Mouse (Mus musculus) MEL (cell line): Measurements from ENCODE around the gene Snap25. TPM values are rescaled to one million over a fixed set of nuclear protein-coding genes. Genes with fewer than 3 reads are reported as not detected.

Source experiments
- DNase-seq: peaks from one replicate; pipeline ENCODE4 v3.0.0; 2011; ENCODE audit warnings: low read depth, low spot score
- H3K27ac ChIP-seq: 2 replicates; pipeline ENCODE4 v1.5.1; 2012; ENCODE audit warnings: low read depth, mild to moderate bottlenecking, control low read depth, low read length, moderate library complexity; ENCODE audit not compliant: control insufficient read depth
- H3K27me3 ChIP-seq, 2 experiments: fragments of 150-350 bp in 1 of 2; sonication (generic) in 1 of 2; 2 replicates each; pipeline ENCODE4 v1.6.1; 2012; ENCODE audit warnings: low read length in 2 of 2, mild to moderate bottlenecking in 2 of 2, improper control_type of control experiment in 1 of 2, moderate library complexity in 1 of 2; ENCODE audit not compliant: insufficient read depth in 2 of 2, control insufficient read depth in 1 of 2
- H3K36me3 ChIP-seq, 2 experiments: 2 replicates each; pipeline ENCODE4 v1.6.1; 2012 to 2014; ENCODE audit warnings: low read length in 2 of 2, improper control_type of control experiment in 1 of 2, inconsistent platforms in 1 of 2, mild to moderate bottlenecking in 1 of 2; ENCODE audit not compliant: insufficient read depth in 2 of 2, control insufficient read depth in 1 of 2
- H3K4me1 ChIP-seq, 2 experiments: fragments of 150-350 bp in 1 of 2; sonication (generic) in 1 of 2; 2 replicates each; pipeline ENCODE4 v1.6.1; 2012; ENCODE audit warnings: low read length in 2 of 2, improper control_type of control experiment in 1 of 2, mild to moderate bottlenecking in 1 of 2; ENCODE audit not compliant: insufficient read depth in 2 of 2, control insufficient read depth in 1 of 2
- H3K4me3 ChIP-seq, 2 experiments: fragments of 150-350 bp in 1 of 2; sonication (generic) in 1 of 2; 2 replicates each; pipeline ENCODE4 v1.5.1; 2012; ENCODE audit warnings: low read depth in 2 of 2, low read length in 2 of 2, mild to moderate bottlenecking in 2 of 2, moderate library complexity in 2 of 2, control low read depth in 1 of 2, improper control_type of control experiment in 1 of 2; ENCODE audit not compliant: control insufficient read depth in 1 of 2, insufficient read depth in 1 of 2
- H3K79me2 ChIP-seq: 2 replicates; pipeline ENCODE4 v1.6.1; 2012; ENCODE audit warnings: mild to moderate bottlenecking, low read length, moderate library complexity; ENCODE audit not compliant: control insufficient read depth, poor library complexity, insufficient read depth
- H3K9ac ChIP-seq: 2 replicates; pipeline ENCODE4 v1.6.1; 2012; ENCODE audit warnings: low read depth, mild to moderate bottlenecking, control low read depth, low read length, moderate library complexity; ENCODE audit not compliant: control insufficient read depth, poor library complexity, severe bottlenecking
- H3K9me3 ChIP-seq: fragments of 150-350 bp; sonication (generic); replicated peaks from 2 replicates; pipeline ENCODE4 v1.6.1; 2012; ENCODE audit warnings: mild to moderate bottlenecking, low read length, improper control_type of control experiment, moderate library complexity; ENCODE audit not compliant: insufficient read depth
- BHLHE40 ChIP-seq: IDR thresholded peaks from 2 replicates; pipeline ENCODE4 v1.6.1; 2012; ENCODE audit warnings: low read depth, mild to moderate bottlenecking, inconsistent platforms, low read length, improper control_type of control experiment, borderline replicate concordance
- CTCF ChIP-seq, 3 experiments: IDR thresholded peaks in 2 of 3; conservative IDR thresholded peaks in 1 of 3; 2 replicates each; pipeline ENCODE4 v1.5.1; 2011 to 2012; ENCODE audit warnings: low read length in 3 of 3, low read depth in 2 of 3, mild to moderate bottlenecking in 2 of 3, improper control_type of control experiment in 1 of 3, inconsistent platforms in 1 of 3, mixed read lengths in 1 of 3, moderate library complexity in 1 of 3; ENCODE audit not compliant: control insufficient read depth in 1 of 3, insufficient read depth in 1 of 3, poor library complexity in 1 of 3, severe bottlenecking in 1 of 3
- E2F4 ChIP-seq: IDR thresholded peaks from 2 replicates; pipeline ENCODE4 v1.6.1; 2011; ENCODE audit warnings: low read depth, low read length, improper control_type of control experiment, borderline replicate concordance
- ELF1 ChIP-seq: IDR thresholded peaks from 2 replicates; pipeline ENCODE4 v1.6.1; 2014; ENCODE audit warnings: low read depth, mild to moderate bottlenecking, inconsistent platforms, low read length, improper control_type of control experiment, moderate library complexity
- EP300 ChIP-seq, 2 experiments: IDR thresholded peaks; 2 replicates each; pipeline ENCODE4 v1.6.1; 2011; ENCODE audit warnings: improper control_type of control experiment in 2 of 2, low read length in 2 of 2, low read depth in 1 of 2, mild to moderate bottlenecking in 1 of 2
- HCFC1 ChIP-seq: IDR thresholded peaks from 2 replicates; pipeline ENCODE4 v1.6.1; 2012; ENCODE audit warnings: low read depth, mild to moderate bottlenecking, inconsistent platforms, low read length, improper control_type of control experiment, moderate library complexity
- MAZ ChIP-seq: IDR thresholded peaks from 2 replicates; pipeline ENCODE4 v1.6.1; 2012; ENCODE audit warnings: low read depth, mild to moderate bottlenecking, inconsistent platforms, low read length, improper control_type of control experiment
- MYB ChIP-seq: IDR thresholded peaks from 2 replicates; pipeline ENCODE4 v1.6.1; 2011; ENCODE audit warnings: mild to moderate bottlenecking, low read depth, low read length, improper control_type of control experiment
- MYC ChIP-seq: IDR thresholded peaks from 2 replicates; pipeline ENCODE4 v1.6.1; 2011; ENCODE audit warnings: low read depth, mild to moderate bottlenecking, low read length, improper control_type of control experiment, moderate library complexity
- POLR2A ChIP-seq, 2 experiments: IDR thresholded peaks; 2 replicates each; pipeline ENCODE4 v1.6.1; 2011 to 2012; ENCODE audit warnings: low read length in 2 of 2, mild to moderate bottlenecking in 2 of 2, control low read depth in 1 of 2, improper control_type of control experiment in 1 of 2, low read depth in 1 of 2, moderate library complexity in 1 of 2; ENCODE audit not compliant: control insufficient read depth in 1 of 2, insufficient read depth in 1 of 2, poor library complexity in 1 of 2
- RCOR1 ChIP-seq: IDR thresholded peaks from 2 replicates; pipeline ENCODE4 v1.6.1; 2012; ENCODE audit warnings: low read depth, mild to moderate bottlenecking, inconsistent platforms, low read length, improper control_type of control experiment
- SIN3A ChIP-seq: IDR thresholded peaks from 2 replicates; pipeline ENCODE4 v1.6.1; 2012; ENCODE audit warnings: low read length, improper control_type of control experiment, inconsistent platforms
- SMC3 ChIP-seq: IDR thresholded peaks from 2 replicates; pipeline ENCODE4 v1.6.1; 2011; ENCODE audit warnings: low read depth, low read length, improper control_type of control experiment
- TBP ChIP-seq: IDR thresholded peaks from 2 replicates; pipeline ENCODE4 v1.8.0; 2011; ENCODE audit warnings: low read depth, low read length, improper control_type of control experiment
- UBTF ChIP-seq: IDR thresholded peaks from 2 replicates; pipeline ENCODE4 v1.6.1; 2012; ENCODE audit warnings: low read depth, mild to moderate bottlenecking, inconsistent platforms, low read length, improper control_type of control experiment, moderate library complexity, borderline replicate concordance; ENCODE audit not compliant: insufficient read depth
- USF2 ChIP-seq, 2 experiments: IDR thresholded peaks; 2 replicates each; pipeline ENCODE4 v1.6.1; 2011 to 2012; ENCODE audit warnings: improper control_type of control experiment in 2 of 2, low read length in 2 of 2, borderline replicate concordance in 1 of 2, inconsistent platforms in 1 of 2, low read depth in 1 of 2, mild to moderate bottlenecking in 1 of 2; ENCODE audit not compliant: insufficient read depth in 1 of 2
- polyA plus RNA-seq, 2 experiments: library from polyadenylated mRNA; stranded (reverse) in 1 of 2; unstranded in 1 of 2; fragments of >175 nt in 1 of 2; fragments of >200 nt in 1 of 2; gene quantifications; 2 replicates each; pipeline versions ENCODE4 v1.2.1 to v1.2.4; 2012; ENCODE audit warnings: low replicate concordance in 2 of 2, low read depth in 1 of 2; ENCODE audit not compliant: insufficient read length in 2 of 2, insufficient read depth in 1 of 2, missing spikeins in 1 of 2
- total RNA-seq: library from RNA; depleted of rRNA; stranded (reverse); fragments of 300-350 nt; gene quantifications from 2 replicates; pipeline ENCODE4 v1.2.3, GENCODE M21; 2012

Gene Snap25
- total and polyA plus RNA-seq, 3 experiments = not detected

DNA sequence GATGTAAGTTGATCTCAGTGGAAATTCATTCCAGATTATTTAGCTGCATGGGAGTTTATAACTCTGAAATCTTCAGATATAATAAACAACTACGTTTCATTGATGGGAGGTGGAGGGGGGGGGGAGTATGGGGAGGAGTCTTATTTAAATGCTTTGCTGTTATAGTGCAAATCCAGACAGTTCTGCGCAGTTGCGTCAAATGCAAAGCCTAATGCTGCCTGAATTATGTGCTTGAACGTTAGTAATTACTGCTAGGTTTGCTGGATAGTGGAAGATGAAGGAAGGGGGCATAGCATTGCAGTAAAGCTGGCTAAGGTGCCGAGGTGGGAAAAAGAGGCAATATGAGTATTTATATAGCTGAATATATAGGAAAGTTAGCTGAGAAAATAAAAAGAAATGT is 2.3 kb downstream of the Snap25 start:
- DNase-seq = no peak
- no peak overlapping the region for H3K9ac ChIP-seq
- no peaks in the 10 kb centered on the region for H3K4me1 ChIP-seq
- no peak overlapping the region for H3K4me3 ChIP-seq
- H3K36me3 ChIP-seq = no peaks in the 10 kb centered on the region
- no peak overlapping the region for H3K27ac ChIP-seq
- H3K27me3 ChIP-seq = no peaks in the 10 kb centered on the region
- no peak for TF ChIP-seq RCOR1
- TF ChIP-seq BHLHE40 = no peak
- no peak for TF ChIP-seq E2F4
- TF ChIP-seq EP300 (IDR thresholded peaks at IDR 0.05; ENCODE audit: low read depth in 1 of 2, low read length in 2 of 2) = no peak
- TF ChIP-seq CTCF (IDR thresholded peaks at IDR 0.05 in 2 of 3, conservative IDR thresholded peaks at IDR 0.05 in 1 of 3; ENCODE audit: control insufficient read depth in 1 of 3, insufficient read depth in 1 of 3, low read depth in 2 of 3, low read length in 3 of 3, poor library complexity in 1 of 3, severe bottlenecking in 1 of 3) = no peak
- TF ChIP-seq POLR2A (IDR thresholded peaks at IDR 0.05; ENCODE audit: control insufficient read depth in 1 of 2, insufficient read depth in 1 of 2, low read depth in 1 of 2, low read length in 2 of 2, poor library complexity in 1 of 2) = no peak
- TF ChIP-seq MAZ = no peak
- TF ChIP-seq ELF1 = no peak
- no peaks in the 10 kb centered on the region for H3K79me2 ChIP-seq
- no peaks in the 10 kb centered on the region for H3K9me3 ChIP-seq

GRCm38 (mm10) chr2:136716400-136716799 is 3.1 kb downstream of the Snap25 start:
- H3K27ac ChIP-seq = no peak overlapping the region
- TF ChIP-seq POLR2A (IDR thresholded peaks at IDR 0.05; ENCODE audit: control insufficient read depth in 1 of 2, insufficient read depth in 1 of 2, low read depth in 1 of 2, low read length in 2 of 2, poor library complexity in 1 of 2) = no peak
- no peak for TF ChIP-seq MYB
- TF ChIP-seq SIN3A = no peak
- no peak for TF ChIP-seq UBTF
- no peak for TF ChIP-seq SMC3
- TF ChIP-seq E2F4 = no peak
- TF ChIP-seq ELF1 = no peak
- no peak for TF ChIP-seq MAZ
- TF ChIP-seq HCFC1 = no peak
- TF ChIP-seq USF2 (IDR thresholded peaks at IDR 0.05; ENCODE audit: borderline replicate concordance in 1 of 2, insufficient read depth in 1 of 2, low read depth in 1 of 2, low read length in 2 of 2) = no peak
- no peak for TF ChIP-seq EP300 (IDR thresholded peaks at IDR 0.05; ENCODE audit: low read depth in 1 of 2, low read length in 2 of 2)
- TF ChIP-seq BHLHE40 = no peak
- TF ChIP-seq MYC = no peak
- no peak for TF ChIP-seq TBP

More at GRCm38 (mm10) chr2:136716400-136716799, 3.1 kb downstream of the Snap25 start:
- H3K4me1 ChIP-seq = no peaks in the 10 kb centered on the region
- no peaks in the 10 kb centered on the region for H3K9me3 ChIP-seq
- no peaks in the 10 kb centered on the region for H3K36me3 ChIP-seq
- DNase-seq = no peak
- H3K79me2 ChIP-seq = no peaks in the 10 kb centered on the region
- H3K27me3 ChIP-seq = no peaks in the 10 kb centered on the region
- no peak overlapping the region for H3K4me3 ChIP-seq
- no peak overlapping the region for H3K9ac ChIP-seq
